Mouse (Mus musculus) E14TG2a.4 (cell line): ENCODE measurements around the gene Tmem119.

Experiments used
- H3K27me3 ChIP-seq: 2 replicates; pipeline ENCODE4 v1.6.1; 2014; ENCODE audit warnings: low read length, control low read depth; ENCODE audit not compliant: insufficient read depth
- H3K36me3 ChIP-seq: 2 replicates; pipeline ENCODE4 v1.6.1; 2014; ENCODE audit warnings: low read length, control low read depth; ENCODE audit not compliant: insufficient read depth
- H3K4me1 ChIP-seq: replicated peaks from 2 replicates; pipeline ENCODE4 v1.6.1; 2014; ENCODE audit warnings: low read depth, low read length, control low read depth
- H3K4me3 ChIP-seq: replicated peaks from 2 replicates; pipeline ENCODE4 v1.5.1; 2014; ENCODE audit warnings: mild to moderate bottlenecking, low read length
- H3K9me3 ChIP-seq: 2 replicates; pipeline ENCODE4 v1.6.1; 2014; ENCODE audit warnings: low read length, control low read depth
- CTCF ChIP-seq: conservative IDR thresholded peaks from 2 replicates; pipeline ENCODE4 v1.5.1; 2014; ENCODE audit warnings: low read length
- NANOG ChIP-seq: IDR thresholded peaks from 2 replicates; pipeline ENCODE4 v1.6.1; 2014; ENCODE audit warnings: borderline replicate concordance, low read length, mixed read lengths
- POU5F1 ChIP-seq: IDR thresholded peaks from 2 replicates; pipeline ENCODE4 v1.6.1; 2014; ENCODE audit warnings: low read length, borderline replicate concordance

Tmem119 gene

DNA sequence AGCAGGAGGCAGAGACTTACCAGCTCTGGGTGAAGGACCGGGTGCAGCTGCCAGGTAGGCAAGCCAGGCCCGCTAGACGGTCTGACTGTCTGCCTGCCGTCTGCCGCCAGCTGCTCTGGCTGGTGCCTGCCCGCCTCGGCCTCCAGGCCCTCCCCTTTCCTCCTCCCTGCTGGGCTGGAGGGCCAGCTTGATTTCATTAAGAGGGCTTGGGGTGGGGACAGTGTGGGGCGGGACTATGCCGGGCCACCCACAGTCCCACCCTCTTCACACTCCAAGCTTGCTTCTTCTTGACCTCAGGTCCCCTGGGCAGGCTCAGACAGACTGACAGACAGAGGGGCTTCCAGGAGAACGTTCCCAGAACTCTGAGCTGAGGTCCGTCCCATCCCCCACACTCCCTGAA is at the start of gene Tmem119:
TSS of gene Tmem119 (minus strand) at position 237 of the 400 bp plus-strand sequence.
- H3K9me3 ChIP-seq = no peaks in the 10 kb centered on the region
- H3K27me3 ChIP-seq = peaks cover 31% of the 10 kb centered on the region
- peaks cover 49% of the 10 kb centered on the region for H3K4me1 ChIP-seq
- TF ChIP-seq POU5F1 = no peak
- TF ChIP-seq NANOG = no peak
- no peak for TF ChIP-seq CTCF
- H3K4me3 ChIP-seq = peak within 1 kb of the TSS; percentile 23; the same call in 1 of the 2 replicates
- no peaks in the 10 kb centered on the region for H3K36me3 ChIP-seq

DNA sequence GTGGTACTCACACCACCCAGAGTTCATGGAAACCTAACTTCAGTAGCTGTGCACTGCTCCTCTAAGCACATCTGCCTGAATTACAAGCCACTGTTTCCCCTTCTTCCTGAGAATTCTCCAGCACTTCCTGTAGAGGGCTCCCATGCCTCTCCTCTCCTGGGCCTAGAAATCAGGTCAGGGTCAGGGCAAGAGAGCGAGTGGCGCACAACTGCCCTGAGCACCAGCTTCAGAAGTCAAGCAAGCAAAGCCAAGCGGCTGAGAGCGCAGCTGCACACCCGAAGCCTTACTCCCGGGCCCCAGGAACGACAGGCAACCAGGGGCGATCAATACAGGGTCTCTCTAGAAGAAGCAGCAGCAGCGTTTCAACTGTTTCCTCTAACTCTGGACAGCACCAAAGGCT is 47.3 kb upstream of the Tmem119 start:
- Histone ChIP-seq H3K4me1 (peaks cover 84% of the 10 kb centered on the region), H3K27me3 (no peaks in the 10 kb centered on the region), H3K9me3 (no peaks in the 10 kb centered on the region), H3K36me3 (peaks cover 98% of the 10 kb centered on the region), H3K4me3 (no peak overlapping the region)
- no peak for TF ChIP-seq NANOG
- no peak for TF ChIP-seq CTCF
- TF ChIP-seq POU5F1 = no peak

DNA sequence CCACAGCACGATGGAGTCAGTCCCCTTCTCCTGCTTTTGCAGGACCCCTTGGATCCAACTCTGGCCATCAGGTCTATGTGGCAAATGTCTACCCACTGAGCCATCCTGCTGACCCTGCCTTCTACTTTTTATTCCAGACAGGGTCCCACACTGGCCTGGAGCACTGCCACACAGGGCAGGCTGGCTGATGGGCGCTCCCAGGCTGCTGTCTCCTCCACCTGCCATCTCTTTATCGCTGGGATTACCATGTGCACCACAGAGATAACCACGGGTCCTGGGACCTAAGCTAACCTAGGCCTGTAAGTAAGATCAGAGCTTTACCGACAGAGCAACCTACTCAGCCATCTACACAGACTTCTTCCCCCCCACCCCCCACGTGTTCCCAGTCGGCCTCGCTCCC is 46.3 kb upstream of the Tmem119 start:
- no peak for TF ChIP-seq CTCF
- TF ChIP-seq NANOG = no peak
- TF ChIP-seq POU5F1 = no peak
- Histone ChIP-seq H3K4me1 (peaks cover 86% of the 10 kb centered on the region), H3K27me3 (no peaks in the 10 kb centered on the region), H3K9me3 (no peaks in the 10 kb centered on the region), H3K4me3 (no peak overlapping the region), H3K36me3 (peaks cover 98% of the 10 kb centered on the region)

DNA sequence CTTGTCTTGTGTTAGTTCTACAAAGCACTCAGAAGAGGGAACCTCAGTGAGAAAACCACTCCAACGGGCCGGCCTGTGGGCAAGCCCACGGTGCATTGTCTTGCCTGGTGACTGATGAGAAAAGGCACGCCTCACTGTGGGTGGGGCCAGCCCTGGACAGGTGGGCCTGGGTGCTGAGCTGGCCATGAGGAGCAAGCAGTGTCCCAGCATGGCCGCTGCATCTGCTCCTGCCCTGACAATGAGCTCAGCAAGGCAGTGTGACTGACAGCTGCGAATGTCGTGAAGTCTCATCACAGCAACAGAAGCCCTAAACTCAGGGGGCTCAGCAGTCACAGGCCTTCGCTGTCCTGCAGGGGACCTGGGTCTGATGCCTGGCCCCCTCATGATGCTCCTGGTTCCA is 45.3 kb upstream of the Tmem119 start:
- Histone ChIP-seq H3K27me3 (no peaks in the 10 kb centered on the region), H3K4me1 (peaks cover 86% of the 10 kb centered on the region), H3K9me3 (no peaks in the 10 kb centered on the region), H3K4me3 (no peak overlapping the region), H3K36me3 (peaks cover 88% of the 10 kb centered on the region)
- TF ChIP-seq POU5F1 (no peak), CTCF (no peak), NANOG (no peak)

DNA sequence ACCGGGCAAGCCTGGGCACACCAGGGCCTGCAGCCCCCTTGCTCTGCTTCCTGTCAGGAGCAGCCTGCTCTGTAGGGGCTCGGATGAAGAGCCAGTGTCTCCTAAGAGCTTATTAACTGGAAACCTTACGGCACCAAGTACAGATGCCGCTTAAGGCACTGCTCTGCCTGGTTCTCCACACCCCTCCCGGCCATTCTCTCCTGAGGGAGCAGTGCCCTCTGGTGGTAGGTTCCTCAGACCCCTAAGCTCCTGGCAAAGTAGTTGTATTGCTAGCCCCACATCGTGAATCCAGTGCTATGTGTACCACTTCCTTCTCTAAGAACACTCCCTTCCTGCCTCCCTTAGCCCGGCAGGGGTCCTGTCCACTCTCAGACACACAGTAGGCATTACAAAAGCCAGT is 44.4 kb upstream of the Tmem119 start:
- no peak for TF ChIP-seq POU5F1
- TF ChIP-seq CTCF = peak; percentile 69
- TF ChIP-seq NANOG = no peak
- peaks cover 87% of the 10 kb centered on the region for H3K4me1 ChIP-seq
- peaks cover 88% of the 10 kb centered on the region for H3K36me3 ChIP-seq
- no peaks in the 10 kb centered on the region for H3K27me3 ChIP-seq
- no peaks in the 10 kb centered on the region for H3K9me3 ChIP-seq
- peak overlapping the region; percentile 69 for H3K4me3 ChIP-seq

DNA sequence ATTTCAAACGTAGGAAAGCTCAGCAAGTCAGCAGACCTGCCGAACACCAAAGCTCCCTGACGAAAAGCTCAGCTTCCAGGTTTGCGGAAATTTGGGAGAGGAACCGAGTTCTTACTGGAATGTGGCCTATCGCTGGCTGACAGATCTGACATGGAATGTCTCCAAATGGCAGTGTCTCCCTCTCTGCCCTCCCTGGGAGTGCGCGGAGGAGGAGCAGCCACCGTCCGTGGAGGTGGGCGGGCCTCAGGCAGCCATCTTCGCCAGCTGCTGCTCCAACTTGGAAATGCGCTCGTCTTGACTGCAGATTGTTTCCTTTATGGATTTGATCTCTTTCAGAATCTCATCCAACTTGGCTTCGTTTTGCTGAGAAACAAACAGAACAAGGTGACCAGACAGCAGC is 43.8 kb upstream of the Tmem119 start:
- Histone ChIP-seq H3K4me1 (peaks cover 85% of the 10 kb centered on the region), H3K36me3 (peaks cover 82% of the 10 kb centered on the region), H3K27me3 (no peaks in the 10 kb centered on the region), H3K9me3 (no peaks in the 10 kb centered on the region), H3K4me3 (peak overlapping the region; percentile 69)
- no peak for TF ChIP-seq NANOG
- no peak for TF ChIP-seq CTCF
- no peak for TF ChIP-seq POU5F1

DNA sequence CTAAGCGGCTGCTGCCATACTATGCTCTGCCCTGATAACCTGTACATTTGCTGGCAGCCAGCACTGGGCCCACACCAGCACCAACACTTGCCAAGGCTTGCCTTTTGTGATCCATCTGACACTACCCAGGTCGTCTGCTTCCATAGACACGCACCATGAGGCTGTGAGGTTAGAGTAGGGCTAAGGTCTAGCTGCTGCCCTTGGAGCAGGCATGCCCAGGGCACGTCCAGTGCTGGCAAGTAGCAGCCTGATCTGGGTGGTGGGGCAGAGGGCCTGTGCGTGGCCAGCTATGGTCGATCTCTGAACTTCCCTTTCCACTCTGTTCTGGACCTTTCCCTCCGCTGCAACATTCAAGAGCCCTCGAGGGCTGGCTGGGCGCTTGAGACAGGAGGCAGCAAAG is 42.6 kb upstream of the Tmem119 start:
- no peaks in the 10 kb centered on the region for H3K27me3 ChIP-seq
- no peak for TF ChIP-seq CTCF
- no peak for TF ChIP-seq POU5F1
- TF ChIP-seq NANOG = no peak
- H3K4me3 ChIP-seq = peak overlapping the region; percentile 68
- no peaks in the 10 kb centered on the region for H3K9me3 ChIP-seq
- H3K36me3 ChIP-seq = peaks cover 70% of the 10 kb centered on the region
- peaks cover 83% of the 10 kb centered on the region for H3K4me1 ChIP-seq

DNA sequence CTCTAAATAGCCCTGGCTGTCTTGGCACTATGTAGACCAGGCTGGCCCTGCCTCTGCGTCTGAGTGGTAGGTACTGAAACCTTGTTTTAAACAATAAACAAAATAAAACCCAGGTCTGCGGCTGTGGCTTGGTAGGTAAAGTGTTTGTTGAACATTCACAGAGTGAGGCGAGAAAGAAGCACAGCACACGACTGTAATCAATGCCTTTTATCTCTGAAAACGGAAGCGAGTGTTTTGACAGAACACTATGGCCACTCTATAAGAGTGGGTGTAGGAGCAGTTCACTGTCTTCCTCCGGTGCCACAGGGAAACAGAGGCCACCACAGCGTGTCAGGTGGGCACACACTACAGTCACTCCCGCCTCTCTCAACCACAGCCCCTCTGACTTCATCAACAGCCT is 41.9 kb upstream of the Tmem119 start:
- H3K27me3 ChIP-seq = no peaks in the 10 kb centered on the region
- H3K36me3 ChIP-seq = peaks cover 64% of the 10 kb centered on the region
- H3K4me1 ChIP-seq = peaks cover 79% of the 10 kb centered on the region
- H3K4me3 ChIP-seq = peak overlapping the region; percentile 68
- no peak for TF ChIP-seq POU5F1
- no peak for TF ChIP-seq CTCF
- no peak for TF ChIP-seq NANOG
- no peaks in the 10 kb centered on the region for H3K9me3 ChIP-seq
